Mouse (Mus musculus) yolk sac, embryonic 10.5 days (tissue): ENCODE data around the gene Gyg.

Source experiments
- DNase-seq: peaks from one replicate; pipeline ENCODE4 v3.0.0-alpha.2; 2017; ENCODE audit warnings: low spot score

The Gyg gene

GRCm38 (mm10) chr3:20154531-20155367 is at the start of gene Gyg:
Gyg (minus strand) TSS chr3:20155317.
- DNase-seq, result peak; percentile 74

- DNase-seq, result peak; percentile 18
Measured at GRCm38 (mm10) chr3:20198869-20199268, 43.8 kb upstream of the Gyg start.

GRCm38 (mm10) chr3:20197878-20198277 is 42.8 kb upstream of the Gyg start:
- no peak for DNase-seq

- peak; percentile 15 for DNase-seq
Measured at GRCm38 (mm10) chr3:20188976-20189675, 34.0 kb upstream of the Gyg start.

- DNase-seq, result no peak
Measured at GRCm38 (mm10) chr3:20172394-20172793, 17.3 kb upstream of the Gyg start.

DNA sequence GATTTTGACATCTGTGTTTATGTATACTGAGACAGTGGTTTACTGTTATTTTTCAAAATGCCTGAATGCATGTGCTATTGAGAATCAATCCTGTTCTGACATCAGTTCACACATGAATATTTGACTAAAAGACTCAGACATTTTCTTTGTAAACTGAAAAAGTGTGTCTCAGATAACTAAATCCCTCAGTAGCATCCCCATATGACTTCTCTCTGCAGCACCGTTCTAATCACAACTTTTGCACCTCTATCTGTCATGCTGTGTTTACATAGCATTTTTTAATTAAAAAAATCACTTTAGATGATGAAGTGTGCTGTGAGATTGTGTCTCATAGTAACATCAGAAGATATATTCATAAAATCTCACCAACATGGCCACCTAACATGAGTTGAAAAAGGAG is 12.4 kb upstream of the Gyg start:
- DNase-seq, result no peak

GRCm38 (mm10) chr3:20155476-20155875 is 359 bp upstream of the Gyg start:
- DNase-seq, result no peak

DNA sequence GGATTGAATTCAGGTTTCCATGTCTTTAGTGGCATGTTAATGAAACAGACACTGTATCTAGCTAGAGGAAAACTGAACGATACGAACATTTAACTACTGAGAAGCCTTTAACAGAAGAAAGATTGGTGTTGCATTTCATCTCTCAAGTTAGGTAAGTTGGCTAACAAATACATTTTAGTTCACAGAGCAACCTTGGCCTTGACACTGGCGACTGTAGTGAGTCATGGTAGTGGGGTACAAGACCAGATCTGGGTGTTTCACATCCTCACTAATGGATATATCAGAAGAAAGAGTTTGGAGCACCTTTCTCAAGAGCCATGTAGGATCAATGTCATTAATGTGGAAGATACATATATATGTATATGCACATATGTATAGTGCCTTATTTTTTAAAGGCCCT is 3.5 kb downstream of the Gyg start:
- no peak for DNase-seq

- DNase-seq, result no peak
Measured at GRCm38 (mm10) chr3:20150511-20150910, 4.6 kb downstream of the Gyg start.

DNA sequence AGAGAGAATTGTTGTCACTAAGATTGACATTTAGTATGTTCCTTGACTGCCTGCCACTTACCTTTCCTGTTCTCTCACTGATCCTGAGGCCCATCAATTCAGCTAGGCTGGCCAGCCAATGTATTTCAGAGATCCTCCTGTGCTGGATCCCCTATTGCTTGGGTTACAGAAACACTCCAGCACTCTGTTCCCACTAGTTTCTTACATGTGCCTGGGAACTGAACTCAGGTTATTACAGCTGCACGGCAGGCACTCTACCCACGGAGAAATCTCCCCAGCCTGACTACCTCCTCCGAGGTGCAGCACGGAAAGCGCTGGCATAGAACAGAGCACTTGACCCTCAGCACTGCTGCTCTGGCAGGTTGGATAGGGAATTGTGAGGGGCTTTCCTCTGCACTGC is 7.5 kb downstream of the Gyg start:
- no peak for DNase-seq

GRCm38 (mm10) chr3:20146884-20147395 is 8.2 kb downstream of the Gyg start:
- DNase-seq, result no peak

DNA sequence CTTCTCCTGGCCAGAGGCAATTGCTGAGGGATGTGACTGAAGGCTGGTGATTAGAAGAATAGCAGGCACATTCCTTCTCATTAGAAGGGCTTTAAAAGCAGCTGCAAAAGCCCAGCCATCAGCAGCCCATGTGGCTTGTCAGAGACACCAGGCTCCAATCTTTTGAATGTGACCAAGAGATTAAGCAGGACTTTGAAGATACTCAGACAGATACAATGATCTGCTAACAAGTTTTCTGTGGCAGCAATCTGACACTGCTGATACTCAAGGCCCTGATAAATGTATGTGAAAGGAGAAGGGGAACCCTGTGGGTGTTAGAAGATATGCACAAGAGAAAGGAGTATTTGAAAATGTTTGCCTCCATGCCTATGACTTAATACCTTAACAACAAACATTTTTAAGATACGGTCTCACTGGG is 9.4 kb downstream of the Gyg start:
- no peak for DNase-seq

DNA sequence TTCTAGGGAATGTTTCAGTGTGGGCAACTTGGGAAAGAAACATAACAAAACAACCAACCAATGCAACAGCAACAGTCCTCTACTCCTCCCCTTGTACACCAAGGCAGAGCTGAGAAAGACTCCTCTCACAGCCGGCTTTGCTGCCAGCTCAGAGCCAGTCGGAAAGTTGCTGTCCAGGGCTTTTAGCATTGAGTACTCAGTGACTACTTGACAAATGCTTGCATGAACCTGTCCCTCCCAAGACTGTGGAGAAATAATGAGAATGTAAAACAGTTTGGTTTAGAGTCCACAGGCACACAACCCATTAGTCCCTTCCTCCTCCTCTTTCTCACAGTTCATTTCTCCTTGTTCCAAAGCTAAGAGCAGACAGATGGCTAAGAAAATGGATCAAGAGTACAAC is 10.7 kb downstream of the Gyg start:
- DNase-seq, result no peak

DNA sequence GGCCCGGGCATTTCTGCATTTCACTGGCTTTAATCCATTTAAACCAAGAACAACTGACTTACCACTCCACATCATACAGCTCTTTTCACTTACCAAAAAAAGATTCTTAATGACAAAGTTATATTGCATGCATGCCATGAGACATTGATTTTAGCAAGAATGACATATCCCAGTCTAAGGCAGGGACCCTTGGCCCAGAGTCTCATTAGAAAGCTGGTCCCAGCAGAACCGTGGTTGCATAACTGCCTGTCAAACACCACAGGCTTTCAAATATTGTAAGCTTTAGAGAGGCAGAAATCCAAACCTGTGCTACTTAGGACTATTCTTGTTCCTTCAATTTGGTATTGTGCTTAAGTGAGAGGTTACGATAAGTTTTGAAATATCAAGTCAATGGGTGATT is 11.4 kb downstream of the Gyg start:
- no peak for DNase-seq

- no peak for DNase-seq
Measured at GRCm38 (mm10) chr3:20142576-20142975, 12.5 kb downstream of the Gyg start.

DNA sequence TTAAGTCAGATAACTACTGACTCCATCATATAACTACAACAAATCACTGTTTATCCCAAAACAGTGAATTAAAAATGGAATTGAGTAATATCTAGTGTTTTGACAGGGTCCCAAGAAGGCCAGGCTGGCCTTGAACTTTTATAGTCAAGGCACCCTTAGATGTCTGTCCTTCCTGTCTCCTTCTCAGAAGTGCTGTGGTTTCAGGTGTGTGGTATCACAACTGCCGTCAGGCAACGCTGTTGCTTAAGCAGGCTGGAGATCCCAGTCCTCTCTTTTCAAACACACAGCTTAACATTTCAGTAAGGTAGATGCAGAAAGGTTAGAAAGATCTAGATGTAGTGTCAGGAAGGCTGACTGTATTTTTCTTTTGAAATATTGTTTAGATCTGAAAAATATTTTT is 13.0 kb downstream of the Gyg start:
- no peak for DNase-seq

DNA sequence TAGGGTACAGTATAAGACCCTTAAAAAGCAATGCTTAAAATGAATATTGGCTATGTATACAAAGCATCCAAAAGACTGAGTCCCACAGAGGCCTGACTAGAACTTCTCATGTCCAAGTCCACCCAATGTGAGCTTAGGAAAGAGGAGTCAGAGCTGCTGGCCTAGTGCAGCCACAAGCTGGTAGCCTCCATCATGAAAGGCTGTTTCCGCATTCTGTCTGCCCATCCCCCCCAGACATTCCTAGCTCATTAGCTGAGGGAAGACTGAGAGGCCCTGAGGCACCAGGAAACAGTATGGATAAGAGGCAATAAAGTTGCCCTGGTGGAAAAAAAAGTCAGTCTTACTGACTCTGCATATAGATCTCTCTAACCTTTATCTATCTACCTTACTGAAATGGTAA is 13.4 kb downstream of the Gyg start:
- peak; percentile 57 for DNase-seq

DNA sequence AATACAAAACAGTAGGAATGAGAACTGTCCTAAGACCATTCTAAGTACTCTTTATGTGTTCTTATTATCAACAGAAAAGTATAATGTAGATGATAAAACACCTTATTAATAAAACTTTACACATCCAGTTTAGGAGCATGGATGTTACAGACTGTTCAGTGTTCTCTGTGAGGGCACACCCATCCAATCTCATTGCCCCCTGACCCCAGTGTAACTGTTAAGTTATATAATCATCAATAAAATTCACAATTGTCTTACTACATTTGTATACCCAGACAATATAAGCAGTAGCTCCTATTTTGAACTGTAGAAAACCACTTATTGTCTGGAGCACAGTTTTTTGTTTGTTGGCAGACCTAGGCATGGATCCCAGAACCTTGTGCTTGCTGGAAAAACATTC is 13.9 kb downstream of the Gyg start:
- DNase-seq, result no peak

- no peak for DNase-seq
Measured at GRCm38 (mm10) chr3:20136868-20137581, 18.1 kb downstream of the Gyg start.

DNA sequence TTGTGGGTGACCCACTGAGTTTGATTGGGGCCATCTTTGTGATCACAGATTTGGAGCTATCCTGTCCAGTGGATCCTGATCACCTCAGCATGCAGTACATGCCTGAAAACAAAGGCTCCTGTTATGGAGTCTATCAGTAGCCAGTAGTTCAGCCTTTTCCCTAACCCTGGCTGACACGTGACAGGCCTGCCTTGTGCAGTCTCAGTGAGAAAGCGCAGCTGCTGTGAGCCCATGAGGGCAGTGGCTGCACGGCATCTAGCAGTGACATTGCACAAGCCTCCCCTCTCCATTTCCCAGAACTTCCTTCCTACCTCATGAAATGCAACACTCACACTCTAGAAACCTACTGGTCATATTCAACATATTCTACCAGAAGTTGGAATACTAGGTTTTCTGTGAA is 20.6 kb downstream of the Gyg start:
- DNase-seq, result no peak

GRCm38 (mm10) chr3:20133745-20134144 is 21.4 kb downstream of the Gyg start:
- no peak for DNase-seq

DNA sequence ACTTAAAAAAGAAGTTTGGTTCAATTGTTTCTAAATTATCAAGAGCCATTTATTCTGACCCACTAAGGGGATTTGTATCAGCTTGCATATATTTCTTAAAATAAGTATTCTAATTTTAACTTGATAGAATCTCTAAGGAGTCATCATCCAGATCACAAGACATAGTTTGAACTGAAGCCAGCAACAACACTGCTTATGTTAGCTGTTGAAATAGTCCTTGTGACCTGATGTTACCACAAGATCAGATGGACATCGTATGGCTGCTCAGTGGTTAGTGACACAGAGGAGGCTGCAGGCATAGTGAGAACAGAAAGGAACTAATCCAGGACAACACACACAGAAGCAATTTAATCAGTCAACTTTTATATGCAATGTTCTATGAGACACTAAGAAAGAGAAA is 22.4 kb downstream of the Gyg start:
- no peak for DNase-seq

- no peak for DNase-seq
Measured at GRCm38 (mm10) chr3:20131350-20131720, 23.8 kb downstream of the Gyg start.
